Mouse (Mus musculus) heart, postnatal 0 days (tissue): Measurements from ENCODE around the gene Ndufv1.

Experiments used
- CTCF ChIP-seq: IDR thresholded peaks from 2 replicates; pipeline ENCODE4 v1.5.1; 2016; ENCODE audit warnings: antibody characterized with exemption, control low read depth, low read depth
- EP300 ChIP-seq: IDR thresholded peaks from 2 replicates; pipeline ENCODE4 v1.6.1; 2016; ENCODE audit warnings: antibody characterized with exemption, low read depth

GRCm38 (mm10) chr19:4017921-4018587 is 5.4 kb upstream of the Ndufv1 start:
- TF ChIP-seq EP300 (no peak), CTCF (no peak)
